Mouse (Mus musculus) liver, adult 2 months (tissue): ENCODE results near the gene R3hcc1l.

ENCODE experiments used
- CTCF ChIP-seq: fragments of 200-500 bp; IDR thresholded peaks from 2 replicates; pipeline ENCODE4 v1.5.1; 2011; ENCODE audit warnings: low read depth, low read length, control low read depth
- POLR2A ChIP-seq: fragments of 200-500 bp; IDR thresholded peaks from 2 replicates; pipeline ENCODE4 v1.6.1; 2011; ENCODE audit warnings: low read length, control low read depth; ENCODE audit not compliant: insufficient read depth; ENCODE audit errors: extremely low read depth

GRCm38 (mm10) chr19:42584188-42584587 is 65.6 kb downstream of the R3hcc1l start:
- TF ChIP-seq POLR2A (no peak), CTCF (no peak)
